Mouse (Mus musculus) bone marrow macrophage, adult 2 months (primary cell): ENCODE measurements at regions not wholly inside any gene's neighbourhood (a gene's known extent, or its start where the extent isn't known, plus 50 kb on each side); places are given as distances from the start of the nearest gene placed in this dataset.

Experiments used
- CTCF ChIP-seq: IDR thresholded peaks from 2 replicates; pipeline ENCODE4 v1.5.1; 2012; ENCODE audit warnings: low read depth, mild to moderate bottlenecking, low read length, moderate library complexity
- POLR2A ChIP-seq: IDR thresholded peaks from 2 replicates; pipeline ENCODE4 v1.6.1; 2012; ENCODE audit warnings: mild to moderate bottlenecking, low read depth, low read length, borderline replicate concordance

- TF ChIP-seq POLR2A: no peak
- no peak for TF ChIP-seq CTCF
Observed at GRCm38 (mm10) chr6:103140851-103141250, 369.5 kb upstream of the Chl1 start.
